Mouse (Mus musculus): ENCODE results near the gene Sirpa.

DNA sequence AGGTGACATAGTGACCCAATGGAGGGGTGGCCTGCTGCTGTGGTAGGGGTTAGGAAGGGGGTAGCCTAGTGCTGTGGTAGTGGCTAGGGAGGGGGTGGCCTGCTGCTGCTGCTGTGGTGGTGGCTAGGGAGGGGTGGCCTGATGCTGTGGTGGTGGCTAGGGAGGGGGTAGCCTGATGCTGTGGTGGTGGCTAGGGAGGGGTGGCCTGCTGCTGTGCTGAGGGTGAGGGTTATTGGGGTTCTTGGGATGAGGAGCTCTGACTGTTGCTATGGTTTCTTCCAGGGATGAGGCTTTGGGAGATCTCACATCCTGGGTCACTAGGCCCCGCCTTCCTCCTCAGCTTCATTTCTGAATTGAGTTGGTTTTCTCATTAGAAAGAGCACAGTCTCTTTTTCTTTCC, 10.9 kb downstream of the Sirpa start:
- no peak for TF ChIP-seq CTCF (IDR thresholded peaks at IDR 0.05)
- no peak for TF ChIP-seq EP300 (IDR thresholded peaks at IDR 0.05)

All from lung, postnatal 0 days (tissue).